Mouse (Mus musculus) liver, postnatal 0 days (tissue): ENCODE measurements around the gene Aox2. TPM values are rescaled to one million over a fixed set of nuclear protein-coding genes. Genes with fewer than 3 reads are reported as not detected.
A peak's percentile ranks its signal among the peaks of the same experiment; 100 is the strongest.

ENCODE experiments used
- ATAC-seq: fragments of 200-750 bp; cut with Nextera tagmentation; 2 replicates; pipeline ENCODE4 v1.8.0; 2017; ENCODE audit warnings: mild to moderate bottlenecking, moderate library complexity
- DNase-seq: peaks from one replicate; pipeline ENCODE4 v3.0.0-alpha.2; 2016
- H3K27ac ChIP-seq: fragments of 300-500 bp; sonication (generic); 2 replicates; pipeline ENCODE4 v1.5.1; 2014; ENCODE audit warnings: antibody characterized with exemption, moderate library complexity, mild to moderate bottlenecking, low read depth
- H3K27me3 ChIP-seq: fragments of 300-500 bp; sonication (generic); 2 replicates; pipeline ENCODE4 v1.6.1; 2014; ENCODE audit warnings: low read length, control low read depth, mixed read lengths; ENCODE audit not compliant: insufficient read depth
- H3K36me3 ChIP-seq: fragments of 300-500 bp; sonication (generic); replicated peaks from 2 replicates; pipeline ENCODE4 v1.6.1; 2014; ENCODE audit warnings: mild to moderate bottlenecking, control low read depth, low read length, moderate library complexity, mixed read lengths; ENCODE audit not compliant: insufficient read depth
- H3K4me1 ChIP-seq: fragments of 300-500 bp; sonication (generic); 2 replicates; pipeline ENCODE4 v1.6.1; 2014; ENCODE audit warnings: antibody characterized with exemption, mild to moderate bottlenecking, control low read depth; ENCODE audit not compliant: insufficient read depth
- H3K4me2 ChIP-seq: fragments of 300-500 bp; sonication (generic); 2 replicates; pipeline ENCODE4 v1.6.1; 2014; ENCODE audit warnings: low read depth, mild to moderate bottlenecking, low read length, moderate library complexity, mixed read lengths
- H3K4me3 ChIP-seq: fragments of 300-500 bp; sonication (generic); 2 replicates; pipeline ENCODE4 v1.5.1; 2014; ENCODE audit warnings: low read depth, low read length
- H3K9ac ChIP-seq: fragments of 300-500 bp; sonication (generic); replicated peaks from 2 replicates; pipeline ENCODE4 v1.6.1; 2014; ENCODE audit warnings: mild to moderate bottlenecking, moderate library complexity
- H3K9me3 ChIP-seq: fragments of 300-500 bp; sonication (generic); 2 replicates; pipeline ENCODE4 v1.6.1; 2016; ENCODE audit warnings: mild to moderate bottlenecking, control low read depth, low read length, mixed read lengths
- CTCF ChIP-seq: sonication (generic); IDR thresholded peaks from 2 replicates; pipeline ENCODE4 v1.5.1; 2016; ENCODE audit warnings: antibody characterized with exemption, low read depth
- EP300 ChIP-seq: IDR thresholded peaks from 2 replicates; pipeline ENCODE4 v1.6.1; 2016; ENCODE audit warnings: antibody characterized with exemption, low read depth, mild to moderate bottlenecking
- WGBS: fragments of 180-500 bp; shearing (Covaris S2); extraction: QIAGEN DNeasy Blood & Tissue Kit; methylation state at CpG from one replicate; pipeline ENCODE4 v1.1.7; 2014; ENCODE audit not compliant: insufficient replicate concordance; 5-methylcytosine and 5-hydroxymethylcytosine counted together
- polyA plus RNA-seq: library from polyadenylated mRNA; unstranded; fragments of >200 nt; fragmentation: Nextera tagmentation; extraction: Ambion mirVana; gene quantifications from 2 replicates; pipeline ENCODE4 v1.2.1, GENCODE M21; 2015

Aox2 gene
- polyA plus RNA-seq, 1 experiment from 2014 or later: 0.01 TPM

GRCm38 (mm10) chr1:58343861-58344260, 65.7 kb downstream of the Aox2 start:
- H3K27ac ChIP-seq: no peak overlapping the region
- DNase-seq (no peak), ATAC-seq (no peak)
- no peak overlapping the region for H3K9ac ChIP-seq
- H3K27me3 ChIP-seq: no peaks in the 10 kb centered on the region
- TF ChIP-seq CTCF: no peak
- TF ChIP-seq EP300: no peak
- H3K4me1 ChIP-seq: no peaks in the 10 kb centered on the region
- H3K4me3 ChIP-seq: no peak overlapping the region
- no peaks in the 10 kb centered on the region for H3K9me3 ChIP-seq
- no peak overlapping the region for H3K4me2 ChIP-seq
- H3K36me3 ChIP-seq: no peaks in the 10 kb centered on the region
- WGBS: 42% methylated on average over 4 of the region's 4 CpGs

GRCm38 (mm10) chr1:58344570-58344969, 66.4 kb downstream of the Aox2 start:
- DNase-seq: no peak
- Histone ChIP-seq H3K4me1 (no peaks in the 10 kb centered on the region), H3K4me3 (no peak overlapping the region), H3K9me3 (no peaks in the 10 kb centered on the region), H3K27me3 (no peaks in the 10 kb centered on the region), H3K27ac (no peak overlapping the region), H3K4me2 (no peak overlapping the region), H3K9ac (no peak overlapping the region), H3K36me3 (no peaks in the 10 kb centered on the region)
- TF ChIP-seq CTCF: no peak
- no peak for ATAC-seq
- WGBS: 77% methylated on average over 5 of the region's 5 CpGs

GRCm38 (mm10) chr1:58346159-58346558, 68.0 kb downstream of the Aox2 start:
- no peaks in the 10 kb centered on the region for H3K4me1 ChIP-seq
- 67% methylated on average over 14 of the region's 14 CpGs for WGBS
- TF ChIP-seq CTCF (no peak), EP300 (no peak)
- H3K27ac ChIP-seq: no peak overlapping the region
- no peaks in the 10 kb centered on the region for H3K9me3 ChIP-seq
- ATAC-seq (no peak; the same call in 1 of the 2 replicates), DNase-seq (no peak)
- H3K27me3 ChIP-seq: no peaks in the 10 kb centered on the region
- no peak overlapping the region for H3K9ac ChIP-seq
- H3K4me3 ChIP-seq: no peak overlapping the region
- no peaks in the 10 kb centered on the region for H3K36me3 ChIP-seq
- H3K4me2 ChIP-seq: no peak overlapping the region

- H3K4me2 ChIP-seq: no peak overlapping the region
- no peak overlapping the region for H3K4me3 ChIP-seq
- no peaks in the 10 kb centered on the region for H3K9me3 ChIP-seq
- no peak overlapping the region for H3K27ac ChIP-seq
- H3K36me3 ChIP-seq: no peaks in the 10 kb centered on the region
- DNase-seq (no peak), ATAC-seq (no peak)
- 38% methylated on average over 6 of the region's 6 CpGs for WGBS
- no peaks in the 10 kb centered on the region for H3K4me1 ChIP-seq
- H3K9ac ChIP-seq: no peak overlapping the region
- no peaks in the 10 kb centered on the region for H3K27me3 ChIP-seq
- no peak for TF ChIP-seq CTCF
- TF ChIP-seq EP300: no peak
These were observed 70.6 kb downstream of the Aox2 start for GRCm38 (mm10) chr1:58348712-58349111.

GRCm38 (mm10) chr1:58353238-58353893, 75.2 kb downstream of the Aox2 start:
- Histone ChIP-seq H3K9ac (no peak overlapping the region), H3K27ac (peak overlapping the region; percentile 87), H3K27me3 (no peaks in the 10 kb centered on the region), H3K4me2 (0 out of 2 replicates have a peak overlapping the region, but pooled peaks have one; percentile 4), H3K9me3 (no peaks in the 10 kb centered on the region), H3K36me3 (no peaks in the 10 kb centered on the region), H3K4me1 (peaks cover 2% of the 10 kb centered on the region; the same call in 1 of the 2 replicates), H3K4me3 (no peak overlapping the region)
- DNase-seq (peak; percentile 42), ATAC-seq (peak; percentile 96)
- WGBS: 45% methylated on average over 4 of the region's 4 CpGs
- TF ChIP-seq CTCF: no peak
- TF ChIP-seq EP300: no peak

GRCm38 (mm10) chr1:58358958-58359901, 81.1 kb downstream of the Aox2 start:
- no peak overlapping the region for H3K4me2 ChIP-seq
- no peak overlapping the region for H3K27ac ChIP-seq
- 74% methylated on average over 19 of the region's 19 CpGs for WGBS
- ATAC-seq: no peak
- no peak for DNase-seq
- no peaks in the 10 kb centered on the region; the same call in 1 of the 2 replicates for H3K4me1 ChIP-seq
- TF ChIP-seq EP300 (no peak), CTCF (no peak)
- H3K4me3 ChIP-seq: no peak overlapping the region
- H3K9ac ChIP-seq: no peak overlapping the region
- no peaks in the 10 kb centered on the region for H3K27me3 ChIP-seq
- no peaks in the 10 kb centered on the region for H3K9me3 ChIP-seq
- no peaks in the 10 kb centered on the region for H3K36me3 ChIP-seq
